Mouse (Mus musculus): Measurements from ENCODE around the gene Arl5c.
A peak's percentile ranks its signal among the peaks of the same experiment; 100 is the strongest.

The Arl5c gene

DNA sequence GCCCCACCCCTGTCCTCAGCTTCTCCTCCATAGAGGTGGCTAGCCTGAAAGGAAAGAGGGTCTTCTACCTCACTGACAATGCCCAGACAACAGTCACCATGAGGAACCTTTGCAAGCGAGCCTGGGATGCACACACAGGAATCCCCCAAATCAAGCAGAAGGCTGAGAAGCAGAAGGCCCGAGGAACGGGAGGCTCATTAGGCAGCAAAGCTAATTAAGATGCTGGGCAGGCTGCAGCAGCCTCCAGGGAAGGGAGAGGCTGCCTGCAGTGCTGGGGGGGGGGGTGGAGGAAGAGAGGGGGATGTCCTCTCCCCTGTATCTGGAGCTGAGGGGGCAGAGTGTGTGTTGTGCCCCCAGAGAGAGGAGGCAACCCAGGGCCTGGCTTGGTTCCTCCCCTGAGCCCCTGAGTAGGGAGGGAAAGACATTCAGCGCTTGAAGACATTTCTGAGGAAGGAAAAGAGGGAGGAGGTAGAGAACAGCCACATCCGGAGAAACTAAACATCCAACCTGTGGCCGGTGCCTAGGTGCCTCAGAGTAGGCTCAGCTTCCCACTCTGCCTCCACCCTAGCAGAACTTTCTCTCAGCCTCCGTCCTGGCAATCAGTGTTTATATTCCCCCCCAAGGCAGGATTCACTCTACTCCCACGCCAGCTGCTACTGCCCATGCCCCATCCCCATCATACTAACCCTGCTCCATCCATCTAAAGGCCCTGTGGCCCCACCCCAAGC lies 24.1 kb upstream of the Arl5c start:
- DNase-seq (ENCODE audit: extremely low read depth, insufficient read length, low spot score), result no peak

DNA sequence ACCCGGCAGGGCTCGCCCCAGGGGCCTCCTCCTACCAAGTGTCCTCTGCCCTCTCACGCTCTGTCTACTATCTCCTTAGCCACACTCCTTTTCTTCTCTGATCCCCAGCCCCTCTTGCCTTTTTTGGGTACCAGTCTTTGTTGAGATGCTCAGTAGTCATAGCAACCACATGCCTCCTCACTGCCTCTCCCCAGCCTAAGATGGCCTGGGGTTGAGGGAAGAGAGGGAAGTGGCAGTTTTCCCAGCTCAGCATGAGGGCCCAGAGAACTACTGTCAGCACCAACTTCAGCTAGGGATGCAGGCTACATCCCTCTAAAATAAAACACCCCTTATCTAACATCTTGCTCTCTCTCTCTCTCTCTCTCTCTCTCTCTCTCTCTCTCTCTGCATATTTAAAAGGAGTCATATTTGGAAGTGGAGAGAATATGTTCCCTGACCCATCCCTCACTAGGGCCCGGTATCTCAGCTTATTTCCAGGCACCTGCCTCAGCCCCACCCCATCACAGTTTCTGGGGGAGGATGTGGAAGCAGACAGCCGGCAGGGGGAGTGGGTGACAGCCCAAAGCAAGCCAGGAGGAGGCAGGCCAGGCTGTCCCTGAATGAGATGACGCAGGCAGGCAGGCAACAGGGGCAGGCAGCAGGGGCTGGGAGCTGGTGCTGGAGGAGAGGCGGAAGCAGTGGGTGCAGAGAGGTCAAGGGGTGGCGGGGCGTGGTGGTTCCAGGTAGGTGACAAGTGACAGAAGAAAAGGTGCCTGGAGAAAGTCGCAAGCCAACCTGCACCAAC lies 23.1 kb upstream of the Arl5c start:
- DNase-seq (ENCODE audit: extremely low read depth, insufficient read length, low spot score), result no peak

DNA sequence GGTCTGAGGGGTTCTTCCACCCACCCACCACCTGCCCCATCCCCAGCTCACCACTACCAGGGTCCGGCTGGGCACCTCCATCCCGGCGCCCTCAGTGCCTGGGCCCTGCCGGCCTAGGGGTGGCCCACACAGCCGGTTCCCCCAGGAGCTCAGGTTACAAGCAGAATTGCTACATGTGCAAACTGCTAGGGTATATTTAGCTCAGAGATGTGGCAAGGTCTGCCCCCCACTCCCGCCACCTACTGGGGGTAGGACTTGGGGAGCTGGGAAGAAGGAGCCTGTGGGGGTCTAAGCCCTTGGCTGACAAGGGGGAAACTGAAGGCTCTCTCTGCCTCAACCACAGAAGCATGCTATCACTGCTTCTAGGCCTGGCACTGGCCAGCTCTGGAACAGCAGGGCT lies 22.2 kb upstream of the Arl5c start:
- DNase-seq (ENCODE audit: extremely low read depth, insufficient read length, low spot score), result no peak

DNA sequence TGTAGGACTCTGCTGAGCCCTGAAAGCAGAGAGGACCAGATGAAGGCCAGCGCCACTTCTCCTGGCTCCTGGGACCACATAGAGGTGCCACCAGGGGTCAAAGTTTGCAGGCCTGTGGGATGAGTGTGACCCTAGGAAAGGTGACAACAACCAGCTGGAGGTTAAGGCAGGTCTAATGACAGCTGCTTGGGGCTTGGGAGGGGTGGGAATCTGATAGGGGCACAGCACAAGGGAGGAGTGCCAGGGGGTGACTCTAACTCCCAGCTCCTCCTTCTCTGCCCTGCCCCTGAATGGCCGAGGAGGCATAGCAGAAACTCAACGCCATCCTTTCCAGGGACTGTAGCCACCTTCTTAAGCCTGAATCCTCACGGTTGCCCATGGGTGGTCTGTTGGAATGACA lies 20.8 kb upstream of the Arl5c start:
- no peak for DNase-seq (ENCODE audit: extremely low read depth, insufficient read length, low spot score)

DNA sequence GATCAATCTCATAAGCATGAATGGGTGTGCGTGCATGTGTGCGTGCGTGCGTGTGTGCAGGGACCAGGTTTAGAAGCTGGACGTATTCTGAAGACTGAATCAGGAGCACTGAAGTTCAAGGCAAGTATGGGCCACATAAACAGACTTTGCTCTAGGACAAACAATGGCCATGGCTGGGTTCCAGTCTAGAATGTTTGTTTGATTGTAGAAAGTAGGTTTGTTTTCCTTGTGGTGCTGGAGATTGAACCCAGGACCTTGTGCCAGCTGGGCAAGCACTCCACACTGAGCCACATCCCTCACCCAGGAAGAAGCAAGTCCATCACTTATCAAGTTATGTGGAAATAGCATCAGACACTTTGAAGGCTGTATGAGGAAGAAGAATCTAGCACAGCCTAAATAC lies 20.2 kb upstream of the Arl5c start:
- DNase-seq (ENCODE audit: extremely low read depth, insufficient read length, low spot score), result no peak

DNA sequence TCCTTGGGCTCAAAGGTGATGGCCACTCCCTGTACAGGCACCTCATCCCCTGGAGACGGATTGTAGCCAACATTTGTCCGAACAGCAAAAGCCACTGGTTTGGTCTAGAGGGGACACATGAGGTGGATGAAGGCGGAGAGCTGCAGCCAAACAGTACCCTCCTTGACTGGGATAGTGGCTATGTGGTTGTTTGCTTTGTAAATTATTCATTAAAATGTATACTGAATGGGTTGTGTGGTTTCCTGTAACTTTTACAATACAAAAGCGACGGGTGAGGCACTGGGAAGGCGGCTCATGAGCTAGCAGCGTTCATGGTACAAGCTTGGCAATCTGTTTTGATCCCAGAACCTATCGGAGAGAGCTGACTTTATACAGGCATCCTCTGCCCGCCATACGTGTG lies 16.9 kb upstream of the Arl5c start:
- DNase-seq (ENCODE audit: extremely low read depth, insufficient read length, low spot score), result no peak

DNA sequence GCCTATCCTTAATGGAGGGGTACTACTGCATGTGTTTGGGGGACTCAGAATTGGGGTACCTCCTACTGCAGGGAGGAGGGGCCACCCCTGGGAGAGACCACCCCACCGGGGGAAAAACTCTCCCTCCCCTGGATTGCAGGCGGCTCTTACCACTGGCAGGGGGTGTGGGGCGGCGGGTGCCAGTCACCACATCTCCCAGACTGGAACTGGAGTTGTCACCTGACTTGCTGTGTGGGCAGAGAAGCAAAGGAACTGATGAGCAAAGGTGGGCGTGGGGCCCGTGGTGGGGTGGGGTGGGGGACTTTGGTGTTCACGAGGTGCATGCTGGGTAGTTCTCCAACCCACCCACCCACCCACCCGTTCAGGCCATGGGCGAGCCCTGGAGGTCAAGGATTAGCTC lies 15.7 kb upstream of the Arl5c start:
- DNase-seq (ENCODE audit: extremely low read depth, insufficient read length, low spot score), result no peak

DNA sequence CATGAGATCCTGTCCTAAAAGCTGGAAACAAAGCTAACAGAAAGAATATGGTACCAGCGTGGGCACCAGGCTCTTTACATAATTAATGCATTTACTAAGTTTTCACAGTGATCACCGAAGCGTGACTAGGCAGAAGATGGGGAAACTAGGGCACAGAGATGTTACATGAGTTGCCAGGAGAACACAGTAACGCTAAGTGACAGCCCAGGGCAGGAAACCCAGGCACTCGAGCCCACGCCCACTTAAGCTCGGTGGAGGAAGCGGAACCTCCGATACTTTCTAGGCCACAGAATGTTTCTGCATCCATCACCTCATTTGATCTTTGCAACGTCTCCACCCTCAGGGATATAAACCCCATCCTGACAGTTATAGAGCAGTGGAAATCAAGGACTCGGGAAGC lies 12.1 kb upstream of the Arl5c start:
- no peak for DNase-seq (ENCODE audit: extremely low read depth, insufficient read length, low spot score)

DNA sequence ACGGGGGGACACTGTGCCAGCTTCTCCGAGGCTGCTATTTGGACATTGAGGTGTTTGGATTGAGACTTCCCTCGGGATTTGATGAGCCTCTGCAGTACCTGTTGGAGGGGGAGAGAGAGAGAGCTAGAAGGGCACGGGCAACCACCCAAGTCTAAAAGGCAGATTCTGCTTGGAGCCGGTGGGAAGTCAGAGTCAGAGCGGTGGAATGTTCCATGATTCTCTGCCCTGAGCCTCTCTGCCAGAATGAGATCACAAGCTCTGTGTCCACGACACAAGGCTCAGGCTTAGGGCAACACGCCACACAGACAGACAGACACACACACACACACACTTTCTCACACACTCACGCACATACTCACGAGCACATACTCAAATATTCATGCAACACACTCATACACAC lies 9.7 kb upstream of the Arl5c start:
- peak; percentile 57 for DNase-seq (ENCODE audit: extremely low read depth, insufficient read length, low spot score)

DNA sequence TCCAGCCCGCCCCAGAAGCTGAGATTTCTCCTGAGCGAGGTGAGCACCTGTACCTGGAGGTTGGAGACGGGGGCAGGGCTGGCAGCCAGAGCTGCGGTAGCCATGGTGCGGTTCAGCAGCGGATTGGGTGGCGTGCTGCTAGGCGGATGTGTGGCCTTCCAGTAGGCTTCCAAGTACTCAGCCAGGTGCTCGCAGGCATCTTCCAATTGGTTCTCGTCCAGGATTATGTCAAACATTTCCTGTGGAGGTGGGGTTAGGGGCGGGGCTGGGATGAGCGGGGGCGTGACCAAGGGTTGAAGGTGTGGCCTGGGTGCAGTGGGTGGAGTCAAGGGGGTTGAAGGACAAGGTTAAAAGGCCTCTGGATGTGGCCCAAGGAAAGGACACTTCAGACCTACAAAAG lies 9.1 kb upstream of the Arl5c start:
- DNase-seq (ENCODE audit: extremely low read depth, insufficient read length, low spot score), result peak; percentile 34

DNA sequence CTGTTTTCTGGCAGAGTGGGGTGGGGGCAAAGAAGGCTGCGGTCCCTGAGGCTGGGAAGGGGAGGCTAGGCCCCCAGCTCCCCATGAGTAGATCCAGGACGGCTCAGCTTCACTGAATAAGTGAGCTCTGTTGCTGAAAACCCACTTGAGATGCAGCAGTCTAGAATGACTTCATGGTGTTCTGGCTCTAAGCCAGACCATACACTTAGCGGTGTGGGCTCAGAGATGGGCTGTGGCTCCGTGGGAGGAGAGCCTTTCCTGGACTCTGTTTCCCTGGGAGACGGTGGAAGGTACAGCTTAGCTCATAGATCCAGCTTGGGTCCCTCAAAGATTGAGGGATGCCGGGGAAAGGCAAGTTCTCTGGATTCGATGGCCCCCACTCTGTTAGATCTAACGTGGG lies 8.2 kb upstream of the Arl5c start:
- peak; percentile 55 for DNase-seq (ENCODE audit: extremely low read depth, insufficient read length, low spot score)

DNA sequence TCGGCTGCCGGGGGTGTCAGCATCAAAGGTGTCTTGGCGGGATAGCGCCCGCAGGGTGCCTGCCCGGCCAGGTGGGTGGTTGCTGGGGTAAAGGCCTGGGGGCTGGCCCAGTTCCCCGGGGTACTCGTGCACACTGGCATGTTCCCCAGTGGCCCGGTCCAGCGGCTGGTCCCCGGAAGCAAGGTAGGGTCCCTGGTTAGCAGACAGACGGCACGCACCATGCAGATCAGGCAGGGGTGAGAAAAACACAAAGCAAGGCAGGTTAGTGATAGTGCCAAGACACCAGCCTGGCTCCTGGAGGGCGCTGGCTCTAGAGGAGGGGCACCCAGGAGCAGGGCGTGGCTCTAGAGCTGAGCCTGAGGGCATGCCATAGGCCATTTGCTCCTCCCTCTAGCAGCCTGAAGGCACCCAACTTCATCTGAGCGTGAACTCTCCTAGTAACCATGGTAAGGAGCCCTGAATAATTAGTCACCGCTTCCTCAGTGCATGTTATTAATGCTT lies 7.2 kb upstream of the Arl5c start:
- DNase-seq (ENCODE audit: extremely low read depth, insufficient read length, low spot score), result peak; percentile 52

DNA sequence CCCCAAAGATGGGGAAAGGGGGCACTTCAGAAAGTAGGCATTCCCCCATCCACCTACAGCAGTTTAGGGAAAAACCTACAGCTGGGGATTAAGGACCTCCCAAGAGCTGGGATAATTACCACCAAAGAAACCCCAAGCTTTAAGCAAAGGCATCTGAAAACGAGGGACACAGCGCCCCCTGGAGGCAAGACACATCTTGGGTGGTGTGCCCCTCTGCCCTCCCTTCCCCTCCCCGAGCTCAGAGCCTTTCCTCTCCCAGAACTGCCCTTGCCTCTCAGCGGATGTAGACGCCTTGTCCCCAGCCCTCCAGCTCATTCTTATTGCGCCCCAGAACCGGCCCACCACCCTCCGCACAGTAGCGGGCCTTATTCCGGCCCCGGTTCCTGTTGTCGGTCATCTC lies 6.6 kb upstream of the Arl5c start:
- peak; percentile 42 for DNase-seq (ENCODE audit: extremely low read depth, insufficient read length, low spot score)

DNA sequence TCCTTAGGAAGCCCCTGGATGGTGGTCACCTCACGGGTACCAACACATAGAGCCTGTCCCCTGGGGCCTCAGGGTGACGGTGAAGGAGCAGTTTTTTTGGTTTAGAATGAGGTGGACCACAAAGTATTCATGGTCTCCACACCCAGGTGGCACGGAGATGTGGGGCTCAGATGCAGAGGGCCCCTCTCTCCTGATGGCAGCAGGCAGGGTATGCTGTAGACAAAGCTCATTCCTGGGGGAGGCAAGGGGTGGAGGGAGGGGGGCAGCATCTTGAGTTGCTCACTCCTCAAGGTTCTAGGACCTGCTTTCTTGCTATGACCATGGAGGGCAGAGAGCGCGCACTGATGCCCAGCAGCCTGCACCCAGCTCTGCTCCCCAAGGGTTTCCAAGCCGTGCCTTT lies 6.0 kb upstream of the Arl5c start:
- DNase-seq (ENCODE audit: extremely low read depth, insufficient read length, low spot score), result no peak

DNA sequence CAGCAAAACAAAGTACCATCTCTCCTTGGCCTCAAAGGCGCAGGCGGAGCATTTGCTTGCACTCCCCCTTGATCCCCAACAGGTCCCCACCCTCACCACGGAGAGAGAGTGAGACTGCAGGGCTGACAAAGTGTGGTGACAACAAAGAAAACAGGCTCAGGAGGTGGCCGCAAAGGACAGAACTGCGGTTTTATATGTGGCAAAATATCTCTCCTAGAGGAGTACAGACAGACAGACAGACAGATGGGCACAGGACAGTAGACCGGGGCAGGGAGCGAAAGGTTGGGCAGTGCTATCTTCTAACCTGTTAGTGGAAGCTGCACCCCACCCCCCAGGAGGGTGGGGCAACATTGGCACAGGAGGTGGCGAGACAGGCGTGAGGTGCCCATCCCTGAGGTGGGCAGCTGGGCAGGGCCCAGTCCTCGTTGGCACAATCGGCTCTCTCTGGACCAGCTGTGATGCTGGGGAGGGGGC lies 5.4 kb upstream of the Arl5c start:
- DNase-seq (ENCODE audit: extremely low read depth, insufficient read length, low spot score), result no peak

DNA sequence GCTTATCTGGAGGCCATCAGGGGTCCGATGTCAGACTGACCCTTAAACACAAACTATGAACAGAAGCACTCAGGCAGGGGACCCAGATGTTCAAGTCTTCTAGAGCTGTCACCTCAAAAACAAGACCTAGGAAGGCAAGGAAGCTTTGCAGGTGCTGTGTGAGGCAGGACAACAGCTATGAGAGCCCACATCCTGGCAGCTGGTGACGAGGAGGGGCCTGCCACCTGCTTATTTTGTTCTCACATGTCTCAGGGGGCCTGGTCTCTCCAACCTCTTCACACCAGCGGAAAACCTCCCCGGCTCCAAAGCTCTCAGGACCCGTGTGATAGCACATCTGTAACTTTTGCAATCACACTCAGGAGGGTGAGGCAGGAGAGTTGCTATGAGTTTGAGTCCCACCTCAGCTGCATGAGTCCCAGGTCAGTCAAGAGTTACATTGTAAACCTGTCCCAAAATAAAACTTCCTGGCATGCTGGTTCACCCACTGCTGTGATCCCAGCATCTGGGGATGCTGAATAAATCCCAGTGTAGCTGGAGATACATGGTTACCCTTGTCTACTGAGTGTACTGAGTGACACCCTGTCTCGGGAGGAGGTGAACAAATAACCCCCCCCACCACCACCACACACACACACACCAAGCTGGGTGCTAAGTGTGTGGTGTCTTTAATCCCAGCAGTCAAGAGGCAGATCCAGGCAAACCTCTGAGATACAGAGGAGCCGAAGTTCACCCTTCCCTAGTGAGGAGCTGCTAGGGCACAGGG lies 4.6 kb upstream of the Arl5c start:
- no peak for DNase-seq (ENCODE audit: extremely low read depth, insufficient read length, low spot score)

DNA sequence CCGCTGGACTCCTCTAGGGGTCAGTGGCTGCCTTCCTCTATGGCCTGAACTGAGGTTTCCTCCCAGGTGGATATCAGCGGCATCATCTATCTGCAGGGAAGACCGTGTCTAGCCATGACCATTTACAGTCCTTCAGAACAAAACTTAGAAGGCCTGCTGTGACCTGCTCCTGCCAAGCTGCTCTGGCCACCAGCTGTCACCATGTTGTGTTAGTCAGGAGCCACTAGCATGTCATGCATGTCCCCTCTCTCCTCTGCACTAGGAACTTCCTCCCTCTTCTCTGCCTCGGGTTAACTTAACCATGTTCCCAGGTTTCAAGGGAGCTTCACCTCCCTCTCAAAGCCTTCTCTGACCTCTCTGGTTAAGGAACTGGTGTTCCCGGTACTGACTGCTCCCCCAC lies 3.8 kb upstream of the Arl5c start:
- no peak for DNase-seq (ENCODE audit: extremely low read depth, insufficient read length, low spot score)

DNA sequence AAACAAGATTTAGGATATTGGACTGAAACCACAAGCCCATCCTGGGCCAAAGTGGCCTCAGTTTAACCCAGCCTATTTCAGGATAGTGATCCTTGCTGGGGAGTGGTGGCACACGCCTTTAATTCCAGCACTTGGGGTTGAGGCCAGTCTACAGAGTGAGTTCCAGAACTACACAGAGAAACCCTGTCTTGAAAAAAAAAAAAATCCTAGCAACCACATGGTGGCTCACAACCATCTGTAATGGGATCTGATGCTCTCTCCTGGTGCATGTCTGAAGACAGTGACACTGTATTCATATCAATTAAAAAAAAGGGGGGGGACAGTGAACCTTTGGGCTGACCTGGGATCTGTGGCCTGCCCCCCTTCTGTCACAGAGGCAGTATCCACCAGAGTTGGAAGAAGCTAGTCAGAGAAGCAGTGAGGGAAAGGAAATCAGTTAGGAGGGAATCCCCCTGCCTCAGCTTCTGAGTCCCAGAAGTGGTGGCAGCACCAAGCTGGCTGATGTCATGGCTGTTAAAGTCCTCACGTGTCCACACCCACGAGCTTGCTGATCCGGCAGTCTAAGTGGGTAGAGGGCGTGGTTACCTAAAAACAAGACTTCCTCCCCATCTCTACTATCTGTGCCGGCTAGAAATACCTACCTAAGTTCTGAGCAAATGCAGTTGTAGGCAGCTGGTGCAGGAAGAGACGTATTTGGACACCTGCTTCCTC lies 3.1 kb upstream of the Arl5c start:
- DNase-seq (ENCODE audit: extremely low read depth, insufficient read length, low spot score), result no peak

DNA sequence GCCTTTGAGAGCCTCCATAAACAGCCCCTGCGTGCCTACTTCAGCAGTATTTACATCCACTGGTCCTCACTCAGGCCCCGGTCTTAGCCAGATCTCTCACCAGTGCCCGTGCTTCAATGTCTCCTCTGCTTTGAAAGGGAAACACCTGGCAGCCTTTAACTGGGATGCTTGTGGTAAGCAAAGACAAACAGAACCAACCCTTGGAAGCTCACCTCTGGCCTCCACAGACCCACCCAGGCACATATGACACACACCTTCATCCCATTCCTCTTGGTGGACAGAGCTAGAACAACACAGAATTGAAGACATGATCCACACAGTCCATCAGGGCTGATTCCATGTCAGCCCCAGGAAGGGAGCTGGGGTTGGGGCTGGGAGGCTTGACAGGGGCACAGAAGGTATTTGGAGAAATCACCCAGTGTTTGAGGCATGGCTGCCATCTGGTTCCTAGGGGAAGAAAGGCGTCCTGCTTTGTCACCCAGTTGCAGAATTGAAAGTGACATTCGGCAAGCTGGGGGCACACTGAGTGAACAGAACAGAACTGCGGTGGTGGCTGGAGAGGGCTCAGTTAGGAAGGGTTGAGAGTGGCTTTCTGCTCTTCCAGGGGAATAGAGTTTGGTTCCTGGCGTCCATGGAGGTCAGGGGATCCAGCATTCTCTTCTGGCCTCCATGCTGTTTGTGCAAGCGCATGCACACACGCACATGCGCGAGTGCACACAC lies 2.3 kb upstream of the Arl5c start:
- no peak for DNase-seq (ENCODE audit: extremely low read depth, insufficient read length, low spot score)

DNA sequence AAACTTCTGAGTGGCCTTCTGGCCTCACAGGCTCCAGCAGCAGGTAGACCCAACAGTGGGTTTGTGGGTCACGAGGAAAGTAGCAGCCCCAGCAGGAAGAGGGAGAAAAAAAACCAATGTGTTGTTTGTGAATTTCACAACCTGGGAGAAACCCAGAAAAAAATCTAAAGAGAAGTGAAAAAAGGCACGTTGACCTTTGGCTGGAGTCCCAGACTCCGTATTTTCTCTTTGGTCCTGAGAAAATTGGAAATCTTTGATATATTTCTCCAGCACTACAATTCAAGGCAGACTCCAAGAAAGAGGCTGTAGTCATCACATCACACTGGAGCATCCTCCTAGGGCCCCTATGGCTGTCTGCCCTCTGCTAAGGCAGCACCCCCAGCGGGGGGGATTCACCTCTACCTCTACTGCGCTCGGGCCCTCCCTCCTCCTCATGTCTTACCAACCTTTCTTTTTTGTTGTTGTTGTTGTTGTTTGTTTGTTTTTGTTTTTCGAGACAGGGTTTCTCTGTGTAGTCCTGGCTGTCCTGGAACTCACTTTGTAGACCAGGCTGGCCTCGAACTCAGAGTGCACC lies 1.5 kb upstream of the Arl5c start:
- DNase-seq (ENCODE audit: extremely low read depth, insufficient read length, low spot score), result no peak
